Mouse (Mus musculus): ENCODE measurements around the gene Ptpn3.

The Ptpn3 gene

GRCm38 (mm10) chr4:57263695-57264094 is 37.9 kb downstream of the Ptpn3 start:
- DNase-seq (ENCODE audit: low spot score in 2 of 2), result no peak

DNA sequence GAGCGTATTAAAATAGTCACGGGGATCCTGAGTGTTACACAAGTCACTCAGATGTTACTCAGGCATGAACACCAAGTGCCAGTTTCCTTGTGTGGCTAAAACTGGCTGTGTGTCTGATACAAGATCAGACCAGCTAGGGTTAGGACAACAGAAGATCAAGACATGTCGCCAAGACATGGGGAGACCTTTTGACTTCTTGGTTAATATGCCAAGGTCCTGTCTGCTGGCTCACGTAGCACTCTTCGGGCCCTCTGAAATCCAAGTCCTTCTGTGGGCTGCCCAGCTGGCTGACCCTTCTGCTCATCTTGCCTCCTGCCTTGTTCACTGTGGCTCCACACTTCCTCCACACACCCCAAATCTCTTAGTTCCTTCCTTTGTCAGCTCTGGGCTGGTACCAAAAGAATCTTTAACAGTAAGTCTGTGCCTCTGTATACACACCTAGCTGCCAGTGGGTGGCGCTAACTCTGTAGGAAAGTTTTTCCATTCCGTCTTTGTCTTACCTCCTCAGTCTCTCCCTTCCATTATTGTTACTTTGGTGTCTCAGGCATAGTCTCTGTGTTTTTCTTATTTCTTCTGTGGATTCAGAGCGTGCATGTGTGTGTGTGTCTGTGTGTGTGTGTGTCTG is 38.5 kb downstream of the Ptpn3 start:
- no peak for DNase-seq (ENCODE audit: low spot score in 2 of 2)

GRCm38 (mm10) chr4:57262451-57262850 is 39.2 kb downstream of the Ptpn3 start:
- no peak for DNase-seq (ENCODE audit: low spot score in 2 of 2)

DNA sequence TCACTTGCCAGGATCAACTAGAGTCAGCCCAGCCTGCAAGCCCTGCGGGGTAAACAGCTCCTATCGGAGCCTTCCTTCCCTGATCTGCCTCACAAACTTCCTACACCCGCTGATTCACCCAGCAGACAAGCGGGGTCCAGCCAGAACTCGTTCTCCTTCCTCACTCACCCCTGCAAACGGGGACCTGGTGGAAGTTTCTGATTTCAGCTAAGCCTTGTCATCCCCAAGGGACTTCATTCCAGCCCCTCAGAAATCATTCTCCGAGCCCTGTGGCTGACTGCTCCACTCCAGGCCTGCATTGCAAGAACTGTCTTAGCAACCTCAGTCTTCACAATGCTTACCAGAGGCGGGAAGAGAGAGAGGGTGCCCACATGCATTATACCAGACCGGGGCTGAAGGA is 39.8 kb downstream of the Ptpn3 start:
- no peak for DNase-seq (ENCODE audit: low spot score in 2 of 2)

DNA sequence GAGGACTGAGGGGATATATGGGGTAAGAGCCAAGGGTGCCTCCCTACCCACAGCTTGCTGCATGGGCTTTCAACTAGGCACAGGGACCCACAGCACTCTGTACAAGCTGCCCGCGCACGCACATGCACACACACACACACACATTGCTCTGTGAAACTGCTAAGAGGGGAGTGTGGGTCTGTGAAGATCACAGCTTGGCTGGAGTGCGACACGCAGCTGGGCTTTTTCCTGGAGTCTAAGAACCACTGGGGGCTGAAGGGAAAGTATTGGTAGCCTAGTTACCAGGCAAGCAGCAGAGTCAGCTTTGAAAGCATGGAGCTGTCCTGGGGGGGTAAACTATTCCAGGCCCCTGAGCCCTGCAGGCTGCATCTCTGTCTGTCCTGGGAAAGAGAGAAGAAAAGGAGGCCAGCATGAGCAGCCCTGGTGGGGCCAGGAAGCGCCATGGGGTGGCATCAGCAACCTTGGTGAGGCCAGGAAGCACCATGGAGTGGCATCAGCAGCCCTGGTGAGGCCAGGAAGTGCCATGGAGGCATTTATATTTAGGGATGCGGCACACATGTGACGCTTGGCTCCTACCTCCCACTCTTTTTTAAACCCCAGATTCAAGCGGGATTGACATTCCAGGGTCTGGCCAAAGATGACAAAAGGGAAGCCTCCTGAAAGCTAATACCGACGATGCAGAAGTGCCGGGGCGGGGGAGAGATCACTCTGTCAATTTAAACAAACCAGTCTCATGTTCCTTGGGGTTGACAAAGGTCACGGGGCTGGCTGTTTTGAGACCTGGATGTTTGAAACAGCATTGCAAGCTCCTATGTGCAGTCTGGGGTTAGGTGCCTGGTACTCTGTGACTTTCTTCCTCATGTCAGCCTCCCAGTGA is 43.2 kb downstream of the Ptpn3 start:
- DNase-seq (ENCODE audit: low spot score in 2 of 2), result no peak

GRCm38 (mm10) chr4:57257409-57257808 is 44.2 kb downstream of the Ptpn3 start:
- DNase-seq (ENCODE audit: low spot score in 2 of 2), result no peak

DNA sequence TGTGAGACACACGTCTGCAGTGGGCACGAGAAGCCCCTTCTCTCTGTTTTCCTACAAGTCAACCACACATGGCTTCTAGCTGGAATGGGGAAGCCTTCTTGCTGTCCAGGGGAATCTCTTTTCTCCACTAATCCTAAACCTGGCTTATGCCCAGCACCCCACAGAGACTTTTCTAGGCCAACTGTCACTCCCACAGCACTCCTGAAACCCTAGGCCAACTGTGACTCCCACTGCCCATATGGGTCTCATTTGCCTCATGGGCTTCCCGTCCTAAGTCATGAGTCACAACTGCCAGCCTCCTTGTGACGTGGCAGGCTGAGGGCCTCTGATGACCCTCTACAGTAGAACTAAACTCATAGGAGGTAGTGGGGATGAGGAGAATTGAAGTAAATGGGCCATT is 44.9 kb downstream of the Ptpn3 start:
- DNase-seq (ENCODE audit: low spot score in 2 of 2), result no peak

GRCm38 (mm10) chr4:57254412-57254811 is 47.2 kb downstream of the Ptpn3 start:
- no peak for DNase-seq (ENCODE audit: low spot score in 2 of 2)

GRCm38 (mm10) chr4:57250636-57251035 is 51.0 kb downstream of the Ptpn3 start:
- no peak for DNase-seq (ENCODE audit: low spot score in 2 of 2)

- no peak for DNase-seq (ENCODE audit: low spot score in 2 of 2)
Observed at GRCm38 (mm10) chr4:57249108-57249507, 52.5 kb downstream of the Ptpn3 start.

- DNase-seq (ENCODE audit: low spot score in 2 of 2), result no peak
Observed at GRCm38 (mm10) chr4:57244874-57245273, 56.8 kb downstream of the Ptpn3 start.

- DNase-seq (ENCODE audit: low spot score in 2 of 2), result no peak
Observed at GRCm38 (mm10) chr4:57243312-57243711, 58.3 kb downstream of the Ptpn3 start.

- no peak for DNase-seq (ENCODE audit: low spot score in 2 of 2)
Observed at GRCm38 (mm10) chr4:57240934-57241333, 60.7 kb downstream of the Ptpn3 start.

- no peak for DNase-seq (ENCODE audit: low spot score in 2 of 2)
Observed at GRCm38 (mm10) chr4:57240100-57240499, 61.5 kb downstream of the Ptpn3 start.

DNA sequence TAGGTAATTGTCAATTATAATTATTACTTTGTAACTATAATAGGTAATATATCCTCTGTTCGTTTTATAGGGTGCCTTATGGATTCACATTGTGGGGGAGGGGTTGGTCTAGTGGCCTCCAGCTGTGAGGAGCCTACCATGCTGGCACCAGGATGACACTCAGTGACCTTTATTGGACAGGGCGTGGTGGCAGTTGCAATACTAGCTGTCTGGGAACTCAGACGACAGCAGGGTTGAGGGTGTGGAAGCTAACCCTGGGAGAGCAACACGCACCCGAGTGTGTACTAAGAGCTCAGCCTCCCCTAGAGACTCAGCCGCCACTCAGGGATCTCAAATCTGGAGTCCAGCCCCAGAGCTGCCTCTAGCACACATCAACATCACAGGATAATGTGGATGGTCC is 62.5 kb downstream of the Ptpn3 start:
- DNase-seq (ENCODE audit: low spot score in 2 of 2), result no peak

- DNase-seq (ENCODE audit: low spot score in 2 of 2), result no peak
Observed at GRCm38 (mm10) chr4:57238118-57238517, 63.5 kb downstream of the Ptpn3 start.

- DNase-seq (ENCODE audit: low spot score in 2 of 2), result no peak
Observed at GRCm38 (mm10) chr4:57236513-57236912, 65.1 kb downstream of the Ptpn3 start.

DNA sequence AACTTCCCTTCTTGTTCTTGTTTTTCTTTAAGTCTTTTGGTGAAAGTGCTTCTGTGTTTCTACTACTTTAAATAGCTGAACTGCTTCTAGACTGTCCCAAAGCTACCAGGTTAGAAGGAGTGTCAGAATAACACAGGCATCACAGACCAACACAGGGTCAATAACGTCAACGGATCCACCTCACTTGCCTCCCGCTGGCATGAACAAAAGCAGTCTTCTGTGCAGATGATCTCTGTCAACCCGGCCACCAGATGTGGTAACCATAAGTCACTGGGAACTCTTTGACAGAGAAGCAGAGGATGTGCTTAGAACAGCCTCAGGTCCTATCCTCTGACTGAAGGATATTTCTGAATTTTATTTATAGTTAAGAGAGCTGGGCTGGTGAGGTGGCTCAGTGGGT is 65.9 kb downstream of the Ptpn3 start:
- DNase-seq (ENCODE audit: low spot score in 2 of 2), result no peak

DNA sequence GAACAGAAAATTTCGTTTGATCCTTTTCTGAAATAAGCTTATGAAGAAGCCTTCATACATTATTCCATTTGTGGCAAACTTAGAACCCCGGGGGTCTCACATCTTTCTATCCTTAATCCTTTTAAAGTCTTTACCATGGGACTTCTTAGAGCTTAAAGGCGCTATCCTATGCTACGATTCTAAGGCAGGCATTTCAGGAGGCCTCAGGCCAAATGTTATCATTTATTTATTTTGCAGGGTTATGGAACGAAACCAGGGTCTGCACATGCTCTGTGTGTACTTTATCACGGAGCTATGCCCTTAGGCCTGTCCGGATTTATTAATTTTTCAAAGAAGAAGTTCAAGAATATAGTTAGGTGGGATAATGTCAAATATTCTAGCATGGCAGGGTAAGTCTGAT is 67.3 kb downstream of the Ptpn3 start:
- DNase-seq (ENCODE audit: low spot score in 2 of 2), result no peak

DNA sequence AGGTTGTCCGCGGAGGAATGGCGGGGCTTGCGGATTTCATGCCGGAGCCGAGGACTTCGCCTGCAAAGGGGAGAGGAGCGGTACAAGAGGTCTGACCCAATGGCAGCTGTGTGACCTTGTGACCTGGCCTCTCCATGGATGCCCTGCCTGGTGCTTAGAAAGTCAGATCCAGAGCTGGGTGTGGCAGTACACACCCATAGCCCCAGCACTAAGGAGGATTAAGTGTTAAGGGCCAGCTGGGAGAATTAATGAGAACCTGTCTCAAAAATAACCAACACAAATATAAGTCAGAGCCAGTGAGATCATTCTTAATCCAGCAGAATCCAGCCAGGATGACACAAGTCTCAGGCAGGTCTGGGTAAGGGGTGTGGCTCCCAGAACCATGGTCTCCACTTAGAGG is 69.2 kb downstream of the Ptpn3 start:
- DNase-seq (ENCODE audit: low spot score in 2 of 2), result no peak

DNA sequence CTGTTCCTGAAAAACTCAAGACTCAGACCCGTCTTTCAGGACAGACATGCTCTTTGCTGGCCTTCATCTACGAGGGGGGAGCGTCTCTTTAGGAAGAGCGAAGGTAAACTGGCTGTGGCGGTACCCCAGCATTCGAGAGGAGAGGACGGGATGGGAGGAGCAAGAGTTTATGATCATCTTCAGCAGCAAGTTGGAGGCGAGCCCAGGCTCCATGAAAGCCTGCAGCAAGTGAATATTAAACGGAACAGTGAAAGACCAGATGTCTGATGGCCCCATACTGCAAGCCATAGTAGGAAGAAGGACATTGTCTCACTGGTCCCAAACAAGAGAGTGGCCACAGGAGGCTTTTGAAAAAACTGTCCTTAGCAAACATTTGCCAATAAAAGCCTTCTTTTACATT is 70.3 kb downstream of the Ptpn3 start:
- DNase-seq (ENCODE audit: low spot score in 2 of 2), result no peak

GRCm38 (mm10) chr4:57230341-57230740 is 71.3 kb downstream of the Ptpn3 start:
- DNase-seq (ENCODE audit: low spot score in 2 of 2), result no peak
